Mouse (Mus musculus): ENCODE results near the gene Traf3ip1. TPM values are rescaled to one million over a fixed set of nuclear protein-coding genes. Genes with fewer than 3 reads are reported as not detected.
A peak's percentile ranks its signal among the peaks of the same experiment; 100 is the strongest.

Traf3ip1 gene
- polyA plus RNA-seq, 2 experiments = 5.1 to 16.7 TPM

GRCm38 (mm10) chr1:91562977-91563590, 68.6 kb downstream of the Traf3ip1 start:
- Histone ChIP-seq H3K9ac (ENCODE audit: low read depth, low read length, severe bottlenecking) (no peak overlapping the region), H3K27me3 (ENCODE audit: control insufficient read depth, insufficient read depth, low read length) (no peaks in the 10 kb centered on the region), H3K27ac (replicated peaks; ENCODE audit: low read depth, low read length) (no peak overlapping the region), H3K9me3 (ENCODE audit: control insufficient read depth, low read length) (no peaks in the 10 kb centered on the region), H3K4me2 (replicated peaks; ENCODE audit: low read depth, low read length, severe bottlenecking) (no peak overlapping the region), H3K36me3 (ENCODE audit: control insufficient read depth, insufficient read depth, low read length) (no peaks in the 10 kb centered on the region), H3K4me1 (ENCODE audit: control insufficient read depth, insufficient read depth, low read length) (peaks cover 23% of the 10 kb centered on the region), H3K4me3 (replicated peaks; ENCODE audit: low read length) (no peak overlapping the region)
- no peak for TF ChIP-seq POLR2A (IDR thresholded peaks at IDR 0.05; ENCODE audit: borderline replicate concordance, extremely low read depth, insufficient read depth, insufficient read length)
- DNase-seq (ENCODE audit: low spot score) = no peak
- no peak for ATAC-seq (ENCODE audit: low FRiP score, low read depth)
- WGBS = 88% methylated on average over 4 of the region's 4 CpGs

GRCm38 (mm10) chr1:91564004-91564403, 69.6 kb downstream of the Traf3ip1 start:
- DNase-seq (ENCODE audit: low spot score) = no peak
- H3K27ac ChIP-seq (replicated peaks; ENCODE audit: low read depth, low read length) = no peak overlapping the region
- no peak overlapping the region for H3K4me2 ChIP-seq (replicated peaks; ENCODE audit: low read depth, low read length, severe bottlenecking)
- TF ChIP-seq POLR2A (IDR thresholded peaks at IDR 0.05; ENCODE audit: borderline replicate concordance, extremely low read depth, insufficient read depth, insufficient read length) = no peak
- H3K4me3 ChIP-seq (replicated peaks; ENCODE audit: low read length) = no peak overlapping the region
- 67% methylated on average over 3 of the region's 3 CpGs for WGBS
- H3K4me1 ChIP-seq (ENCODE audit: control insufficient read depth, insufficient read depth, low read length) = peaks cover 23% of the 10 kb centered on the region
- no peak overlapping the region for H3K9ac ChIP-seq (ENCODE audit: low read depth, low read length, severe bottlenecking)
- no peaks in the 10 kb centered on the region for H3K27me3 ChIP-seq (ENCODE audit: control insufficient read depth, insufficient read depth, low read length)
- 0 out of 2 replicates have a peak, but pooled peaks have one; percentile 17 for ATAC-seq (ENCODE audit: low FRiP score, low read depth)
- H3K36me3 ChIP-seq (ENCODE audit: control insufficient read depth, insufficient read depth, low read length) = no peaks in the 10 kb centered on the region
- H3K9me3 ChIP-seq (ENCODE audit: control insufficient read depth, low read length) = no peaks in the 10 kb centered on the region

GRCm38 (mm10) chr1:91564598-91564997, 70.2 kb downstream of the Traf3ip1 start:
- Histone ChIP-seq H3K27me3 (ENCODE audit: control insufficient read depth, insufficient read depth, low read length) (no peaks in the 10 kb centered on the region), H3K4me3 (replicated peaks; ENCODE audit: low read length) (no peak overlapping the region), H3K36me3 (ENCODE audit: control insufficient read depth, insufficient read depth, low read length) (no peaks in the 10 kb centered on the region), H3K27ac (replicated peaks; ENCODE audit: low read depth, low read length) (peak overlapping the region; percentile 35; the same call in 1 of the 2 replicates), H3K9me3 (ENCODE audit: control insufficient read depth, low read length) (no peaks in the 10 kb centered on the region), H3K4me2 (replicated peaks; ENCODE audit: low read depth, low read length, severe bottlenecking) (no peak overlapping the region), H3K9ac (ENCODE audit: low read depth, low read length, severe bottlenecking) (no peak overlapping the region), H3K4me1 (ENCODE audit: control insufficient read depth, insufficient read depth, low read length) (peaks cover 23% of the 10 kb centered on the region)
- WGBS = 30% methylated on average over 6 of the region's 6 CpGs
- no peak for TF ChIP-seq POLR2A (IDR thresholded peaks at IDR 0.05; ENCODE audit: borderline replicate concordance, extremely low read depth, insufficient read depth, insufficient read length)
- ATAC-seq (ENCODE audit: low FRiP score, low read depth) (peak; percentile 78; the same call in 1 of the 2 replicates), DNase-seq (ENCODE audit: low spot score) (peak; percentile 39)

- Histone ChIP-seq H3K9me3 (ENCODE audit: control insufficient read depth, low read length) (no peaks in the 10 kb centered on the region), H3K4me2 (replicated peaks; ENCODE audit: low read depth, low read length, severe bottlenecking) (no peak overlapping the region), H3K9ac (ENCODE audit: low read depth, low read length, severe bottlenecking) (no peak overlapping the region), H3K4me3 (replicated peaks; ENCODE audit: low read length) (no peak overlapping the region), H3K27ac (replicated peaks; ENCODE audit: low read depth, low read length) (no peak overlapping the region), H3K4me1 (ENCODE audit: control insufficient read depth, insufficient read depth, low read length) (peaks cover 28% of the 10 kb centered on the region), H3K27me3 (ENCODE audit: control insufficient read depth, insufficient read depth, low read length) (no peaks in the 10 kb centered on the region; the same call in 1 of the 2 replicates), H3K36me3 (ENCODE audit: control insufficient read depth, insufficient read depth, low read length) (no peaks in the 10 kb centered on the region)
- ATAC-seq (ENCODE audit: low FRiP score, low read depth) = no peak
- TF ChIP-seq POLR2A (IDR thresholded peaks at IDR 0.05; ENCODE audit: borderline replicate concordance, extremely low read depth, insufficient read depth, insufficient read length) = no peak
- DNase-seq (ENCODE audit: low spot score) = no peak
- 78% methylated on average over 2 of the region's 2 CpGs for WGBS
These were observed 72.8 kb downstream of the Traf3ip1 start for GRCm38 (mm10) chr1:91567269-91567668.

GRCm38 (mm10) chr1:91572458-91572857, 78.0 kb downstream of the Traf3ip1 start:
- Histone ChIP-seq H3K9ac (ENCODE audit: low read depth, low read length, severe bottlenecking) (no peak overlapping the region), H3K4me1 (ENCODE audit: control insufficient read depth, insufficient read depth, low read length) (peaks cover 14% of the 10 kb centered on the region), H3K27ac (replicated peaks; ENCODE audit: low read depth, low read length) (no peak overlapping the region), H3K4me3 (replicated peaks; ENCODE audit: low read length) (no peak overlapping the region), H3K9me3 (ENCODE audit: control insufficient read depth, low read length) (no peaks in the 10 kb centered on the region), H3K27me3 (ENCODE audit: control insufficient read depth, insufficient read depth, low read length) (no peaks in the 10 kb centered on the region; the same call in 1 of the 2 replicates), H3K4me2 (replicated peaks; ENCODE audit: low read depth, low read length, severe bottlenecking) (no peak overlapping the region), H3K36me3 (ENCODE audit: control insufficient read depth, insufficient read depth, low read length) (no peaks in the 10 kb centered on the region)
- ATAC-seq (ENCODE audit: low FRiP score, low read depth) (no peak), DNase-seq (ENCODE audit: low spot score) (no peak)
- WGBS = 81% methylated on average over 10 of the region's 10 CpGs
- TF ChIP-seq POLR2A (IDR thresholded peaks at IDR 0.05; ENCODE audit: borderline replicate concordance, extremely low read depth, insufficient read depth, insufficient read length) = no peak

Data from limb, embryonic 14.5 days (tissue).